Mouse (Mus musculus) intestine, postnatal 0 days (tissue): ENCODE data around the gene Sult4a1. TPM values are rescaled to one million over a fixed set of nuclear protein-coding genes. Genes with fewer than 3 reads are reported as not detected.

Experiments used
- ATAC-seq: fragments of 200-750 bp; cut with Nextera tagmentation; 2 replicates; pipeline ENCODE4 v1.8.0; 2017; ENCODE audit warnings: mild to moderate bottlenecking, moderate TSS enrichment, moderate library complexity
- H3K27ac ChIP-seq: fragments of 300-500 bp; sonication (generic); 2 replicates; pipeline ENCODE4 v1.5.1; 2014; ENCODE audit warnings: mild to moderate bottlenecking, low read depth, low read length, moderate library complexity
- H3K27me3 ChIP-seq: fragments of 300-500 bp; sonication (generic); replicated peaks from 2 replicates; pipeline ENCODE4 v1.6.1; 2014; ENCODE audit warnings: low read length, mixed read lengths; ENCODE audit not compliant: control insufficient read depth, insufficient read depth
- H3K36me3 ChIP-seq: fragments of 300-500 bp; sonication (generic); 2 replicates; pipeline ENCODE4 v1.6.1; 2014; ENCODE audit warnings: mild to moderate bottlenecking, moderate library complexity; ENCODE audit not compliant: control insufficient read depth, insufficient read depth
- H3K4me1 ChIP-seq: fragments of 300-500 bp; sonication (generic); replicated peaks from 2 replicates; pipeline ENCODE4 v1.6.1; 2014; ENCODE audit warnings: antibody characterized with exemption, low read length, mixed read lengths; ENCODE audit not compliant: control insufficient read depth, insufficient read depth
- H3K4me2 ChIP-seq: fragments of 300-500 bp; sonication (generic); replicated peaks from 2 replicates; pipeline ENCODE4 v1.6.1; 2014; ENCODE audit warnings: low read depth, mild to moderate bottlenecking, moderate library complexity
- H3K4me3 ChIP-seq: fragments of 300-500 bp; sonication (generic); 2 replicates; pipeline ENCODE4 v1.5.1; 2014; ENCODE audit warnings: low read depth, low read length
- H3K9ac ChIP-seq: fragments of 300-500 bp; sonication (generic); 2 replicates; pipeline ENCODE4 v1.6.1; 2014; ENCODE audit warnings: mild to moderate bottlenecking, low read depth, low read length
- H3K9me3 ChIP-seq: fragments of 300-500 bp; sonication (generic); 2 replicates; pipeline ENCODE4 v1.6.1; 2016; ENCODE audit warnings: mixed run types; ENCODE audit not compliant: control insufficient read depth
- CTCF ChIP-seq: sonication (generic); IDR thresholded peaks from 2 replicates; pipeline ENCODE4 v1.5.1; 2016; ENCODE audit warnings: low read depth, mild to moderate bottlenecking, control low read depth, antibody characterized with exemption, moderate library complexity
- WGBS: fragments of 180-500 bp; shearing (Covaris S2); extraction: QIAGEN DNeasy Blood & Tissue Kit; methylation state at CpG from one replicate; pipeline ENCODE4 v1.1.7; 2014; 5-methylcytosine and 5-hydroxymethylcytosine counted together
- polyA plus RNA-seq: library from polyadenylated mRNA; unstranded; fragments of >200 nt; fragmentation: Nextera tagmentation; extraction: Ambion mirVana; gene quantifications from 2 replicates; pipeline ENCODE4 v1.2.1, GENCODE M21; 2015

The Sult4a1 gene
- polyA plus RNA-seq, 1 experiment from 2014 or later, result 4.5 TPM

- Histone ChIP-seq H3K4me3 (no peak overlapping the region), H3K27ac (no peak overlapping the region), H3K27me3 (no peaks in the 10 kb centered on the region), H3K4me1 (no peaks in the 10 kb centered on the region), H3K9me3 (no peaks in the 10 kb centered on the region), H3K9ac (no peak overlapping the region), H3K4me2 (no peak overlapping the region), H3K36me3 (no peaks in the 10 kb centered on the region)
- TF ChIP-seq CTCF, result peak; percentile 17; the same call in 1 of the 2 replicates
- 63% methylated on average over 5 of the region's 5 CpGs for WGBS
- no peak for ATAC-seq
These were observed 49.5 kb downstream of the Sult4a1 start for GRCm38 (mm10) chr15:84056083-84056482.

- Histone ChIP-seq H3K27ac (no peak overlapping the region), H3K27me3 (no peaks in the 10 kb centered on the region), H3K4me3 (no peak overlapping the region), H3K9ac (no peak overlapping the region), H3K36me3 (no peaks in the 10 kb centered on the region), H3K4me2 (no peak overlapping the region), H3K9me3 (no peaks in the 10 kb centered on the region), H3K4me1 (no peaks in the 10 kb centered on the region)
- ATAC-seq, result no peak
- TF ChIP-seq CTCF, result peak; percentile 88
- 35% methylated on average over 9 of the region's 9 CpGs for WGBS
These were observed 51.7 kb downstream of the Sult4a1 start for GRCm38 (mm10) chr15:84053859-84054258.

- Histone ChIP-seq H3K27me3 (no peaks in the 10 kb centered on the region), H3K4me1 (no peaks in the 10 kb centered on the region), H3K9ac (no peak overlapping the region), H3K9me3 (no peaks in the 10 kb centered on the region), H3K36me3 (no peaks in the 10 kb centered on the region), H3K4me2 (no peak overlapping the region), H3K27ac (no peak overlapping the region), H3K4me3 (no peak overlapping the region)
- TF ChIP-seq CTCF, result no peak
- no peak for ATAC-seq
- 88% methylated on average over 4 of the region's 4 CpGs for WGBS
These were observed 52.3 kb downstream of the Sult4a1 start for GRCm38 (mm10) chr15:84053240-84053639.

GRCm38 (mm10) chr15:84052390-84052789 lies 53.2 kb downstream of the Sult4a1 start:
- H3K4me2 ChIP-seq, result no peak overlapping the region
- H3K9ac ChIP-seq, result no peak overlapping the region
- no peaks in the 10 kb centered on the region for H3K9me3 ChIP-seq
- no peak for TF ChIP-seq CTCF
- no peaks in the 10 kb centered on the region for H3K4me1 ChIP-seq
- H3K36me3 ChIP-seq, result no peaks in the 10 kb centered on the region
- WGBS, result 76% methylated on average over 9 of the region's 9 CpGs
- H3K27me3 ChIP-seq, result no peaks in the 10 kb centered on the region
- H3K4me3 ChIP-seq, result no peak overlapping the region
- ATAC-seq, result no peak
- H3K27ac ChIP-seq, result no peak overlapping the region

GRCm38 (mm10) chr15:84049570-84049969 lies 56.0 kb downstream of the Sult4a1 start:
- WGBS, result 58% methylated on average over 7 of the region's 7 CpGs

GRCm38 (mm10) chr15:84045562-84045961 lies 60.0 kb downstream of the Sult4a1 start:
- Histone ChIP-seq H3K9me3 (no peaks in the 10 kb centered on the region), H3K4me1 (no peaks in the 10 kb centered on the region), H3K27me3 (no peaks in the 10 kb centered on the region), H3K9ac (no peak overlapping the region), H3K36me3 (no peaks in the 10 kb centered on the region), H3K4me2 (no peak overlapping the region), H3K4me3 (no peak overlapping the region), H3K27ac (no peak overlapping the region)
- ATAC-seq, result no peak
- 88% methylated on average over 6 of the region's 6 CpGs for WGBS
- no peak for TF ChIP-seq CTCF

More at GRCm38 (mm10) chr15:84049570-84049969, 56.0 kb downstream of the Sult4a1 start:
- no peaks in the 10 kb centered on the region for H3K27me3 ChIP-seq
- no peak overlapping the region for H3K27ac ChIP-seq
- TF ChIP-seq CTCF, result no peak
- H3K4me2 ChIP-seq, result no peak overlapping the region
- H3K36me3 ChIP-seq, result no peaks in the 10 kb centered on the region
- no peaks in the 10 kb centered on the region for H3K4me1 ChIP-seq
- no peak overlapping the region for H3K9ac ChIP-seq
- no peak overlapping the region for H3K4me3 ChIP-seq
- ATAC-seq, result no peak
- H3K9me3 ChIP-seq, result no peaks in the 10 kb centered on the region

- H3K9ac ChIP-seq, result no peak overlapping the region
- H3K9me3 ChIP-seq, result no peaks in the 10 kb centered on the region
- H3K4me1 ChIP-seq, result no peaks in the 10 kb centered on the region
- TF ChIP-seq CTCF, result no peak
- H3K4me3 ChIP-seq, result no peak overlapping the region
- H3K36me3 ChIP-seq, result no peaks in the 10 kb centered on the region
- WGBS, result 87% methylated on average over 5 of the region's 5 CpGs
- H3K27ac ChIP-seq, result no peak overlapping the region
- H3K4me2 ChIP-seq, result no peak overlapping the region
- H3K27me3 ChIP-seq, result no peaks in the 10 kb centered on the region
- ATAC-seq, result no peak
These were observed 68.5 kb downstream of the Sult4a1 start for GRCm38 (mm10) chr15:84037067-84037466.

Other genes with a start within 250 kb of the Sult4a1 start
- gene Efcab6, start 40.4 kb downstream of the Sult4a1 start, polyA plus RNA-seq, result not detected in 2 replicates
- not detected in 2 replicates for gene Pnpla5, start 17.4 kb upstream of the Sult4a1 start, polyA plus RNA-seq
- 0.59 and 0.65 TPM in 2 replicates for gene Pnpla3, start 62.1 kb upstream of the Sult4a1 start, polyA plus RNA-seq
- gene Samm50, start 86.5 kb upstream of the Sult4a1 start, polyA plus RNA-seq, result 104 and 110 TPM in 2 replicates
- 2.6 and 2.8 TPM in 2 replicates for gene Parvb, start 126.3 kb upstream of the Sult4a1 start, polyA plus RNA-seq
- gene Parvg, start 218.3 kb upstream of the Sult4a1 start, polyA plus RNA-seq, result 1.1 and 1.2 TPM in 2 replicates